Mouse (Mus musculus) liver, postnatal 0 days (tissue): ENCODE results near the gene Stk10. TPM values are rescaled to one million over a fixed set of nuclear protein-coding genes. Genes with fewer than 3 reads are reported as not detected.

Experiments used
- ATAC-seq: fragments of 200-750 bp; cut with Nextera tagmentation; 2 replicates; pipeline ENCODE4 v1.8.0; 2017; ENCODE audit warnings: mild to moderate bottlenecking, moderate library complexity
- DNase-seq: peaks from one replicate; pipeline ENCODE4 v3.0.0-alpha.2; 2016
- H3K27ac ChIP-seq: fragments of 300-500 bp; sonication (generic); 2 replicates; pipeline ENCODE4 v1.5.1; 2014; ENCODE audit warnings: antibody characterized with exemption, moderate library complexity, mild to moderate bottlenecking, low read depth
- H3K27me3 ChIP-seq: fragments of 300-500 bp; sonication (generic); 2 replicates; pipeline ENCODE4 v1.6.1; 2014; ENCODE audit warnings: low read length, control low read depth, mixed read lengths; ENCODE audit not compliant: insufficient read depth
- H3K36me3 ChIP-seq: fragments of 300-500 bp; sonication (generic); replicated peaks from 2 replicates; pipeline ENCODE4 v1.6.1; 2014; ENCODE audit warnings: mild to moderate bottlenecking, control low read depth, low read length, moderate library complexity, mixed read lengths; ENCODE audit not compliant: insufficient read depth
- H3K4me1 ChIP-seq: fragments of 300-500 bp; sonication (generic); 2 replicates; pipeline ENCODE4 v1.6.1; 2014; ENCODE audit warnings: antibody characterized with exemption, mild to moderate bottlenecking, control low read depth; ENCODE audit not compliant: insufficient read depth
- H3K4me2 ChIP-seq: fragments of 300-500 bp; sonication (generic); 2 replicates; pipeline ENCODE4 v1.6.1; 2014; ENCODE audit warnings: low read depth, mild to moderate bottlenecking, low read length, moderate library complexity, mixed read lengths
- H3K4me3 ChIP-seq: fragments of 300-500 bp; sonication (generic); 2 replicates; pipeline ENCODE4 v1.5.1; 2014; ENCODE audit warnings: low read depth, low read length
- H3K9ac ChIP-seq: fragments of 300-500 bp; sonication (generic); replicated peaks from 2 replicates; pipeline ENCODE4 v1.6.1; 2014; ENCODE audit warnings: mild to moderate bottlenecking, moderate library complexity
- H3K9me3 ChIP-seq: fragments of 300-500 bp; sonication (generic); 2 replicates; pipeline ENCODE4 v1.6.1; 2016; ENCODE audit warnings: mild to moderate bottlenecking, control low read depth, low read length, mixed read lengths
- CTCF ChIP-seq: sonication (generic); IDR thresholded peaks from 2 replicates; pipeline ENCODE4 v1.5.1; 2016; ENCODE audit warnings: antibody characterized with exemption, low read depth
- EP300 ChIP-seq: IDR thresholded peaks from 2 replicates; pipeline ENCODE4 v1.6.1; 2016; ENCODE audit warnings: antibody characterized with exemption, low read depth, mild to moderate bottlenecking
- WGBS: fragments of 180-500 bp; shearing (Covaris S2); extraction: QIAGEN DNeasy Blood & Tissue Kit; methylation state at CpG from one replicate; pipeline ENCODE4 v1.1.7; 2014; ENCODE audit not compliant: insufficient replicate concordance; 5-methylcytosine and 5-hydroxymethylcytosine counted together
- polyA plus RNA-seq: library from polyadenylated mRNA; unstranded; fragments of >200 nt; fragmentation: Nextera tagmentation; extraction: Ambion mirVana; gene quantifications from 2 replicates; pipeline ENCODE4 v1.2.1, GENCODE M21; 2015

Stk10 gene
- polyA plus RNA-seq, 1 experiment from 2014 or later, result 2.3 TPM

- no peak overlapping the region for H3K27ac ChIP-seq
- DNase-seq (no peak), ATAC-seq (no peak)
- no peak overlapping the region for H3K9ac ChIP-seq
- TF ChIP-seq CTCF, result no peak
- H3K36me3 ChIP-seq, result peaks cover 18% of the 10 kb centered on the region
- no peaks in the 10 kb centered on the region for H3K4me1 ChIP-seq
- 0 out of 2 replicates have a peak, but pooled peaks cover 3% of the 10 kb centered on the region for H3K9me3 ChIP-seq
- no peak overlapping the region for H3K4me3 ChIP-seq
- H3K27me3 ChIP-seq, result no peaks in the 10 kb centered on the region
- no peak overlapping the region for H3K4me2 ChIP-seq
- WGBS, result 80% methylated on average over 7 of the region's 7 CpGs
Measured at GRCm38 (mm10) chr11:32593081-32593480, 60.0 kb downstream of the Stk10 start.

- Histone ChIP-seq H3K27me3 (no peaks in the 10 kb centered on the region), H3K4me1 (no peaks in the 10 kb centered on the region), H3K4me3 (no peak overlapping the region), H3K9me3 (0 out of 2 replicates have a peak, but pooled peaks cover 3% of the 10 kb centered on the region), H3K9ac (no peak overlapping the region), H3K36me3 (peaks cover 15% of the 10 kb centered on the region), H3K4me2 (no peak overlapping the region), H3K27ac (no peak overlapping the region)
- no peak for DNase-seq
- no peak for ATAC-seq
- 88% methylated on average over 4 of the region's 4 CpGs for whole genome bisulfite sequencing
- peak; percentile 31 for TF ChIP-seq CTCF
- no peak for TF ChIP-seq EP300
Measured at GRCm38 (mm10) chr11:32594122-32594521, 61.0 kb downstream of the Stk10 start.

GRCm38 (mm10) chr11:32600371-32600770 lies 67.3 kb downstream of the Stk10 start:
- no peaks in the 10 kb centered on the region for H3K9me3 ChIP-seq
- no peak overlapping the region for H3K4me2 ChIP-seq
- no peak overlapping the region for H3K27ac ChIP-seq
- no peak overlapping the region for H3K9ac ChIP-seq
- H3K27me3 ChIP-seq, result no peaks in the 10 kb centered on the region
- 85% methylated on average over 6 of the region's 6 CpGs for WGBS
- TF ChIP-seq EP300 (no peak), CTCF (no peak)
- no peaks in the 10 kb centered on the region for H3K4me1 ChIP-seq
- peaks cover 21% of the 10 kb centered on the region for H3K36me3 ChIP-seq
- DNase-seq (no peak), ATAC-seq (no peak)
- H3K4me3 ChIP-seq, result no peak overlapping the region

DNA sequence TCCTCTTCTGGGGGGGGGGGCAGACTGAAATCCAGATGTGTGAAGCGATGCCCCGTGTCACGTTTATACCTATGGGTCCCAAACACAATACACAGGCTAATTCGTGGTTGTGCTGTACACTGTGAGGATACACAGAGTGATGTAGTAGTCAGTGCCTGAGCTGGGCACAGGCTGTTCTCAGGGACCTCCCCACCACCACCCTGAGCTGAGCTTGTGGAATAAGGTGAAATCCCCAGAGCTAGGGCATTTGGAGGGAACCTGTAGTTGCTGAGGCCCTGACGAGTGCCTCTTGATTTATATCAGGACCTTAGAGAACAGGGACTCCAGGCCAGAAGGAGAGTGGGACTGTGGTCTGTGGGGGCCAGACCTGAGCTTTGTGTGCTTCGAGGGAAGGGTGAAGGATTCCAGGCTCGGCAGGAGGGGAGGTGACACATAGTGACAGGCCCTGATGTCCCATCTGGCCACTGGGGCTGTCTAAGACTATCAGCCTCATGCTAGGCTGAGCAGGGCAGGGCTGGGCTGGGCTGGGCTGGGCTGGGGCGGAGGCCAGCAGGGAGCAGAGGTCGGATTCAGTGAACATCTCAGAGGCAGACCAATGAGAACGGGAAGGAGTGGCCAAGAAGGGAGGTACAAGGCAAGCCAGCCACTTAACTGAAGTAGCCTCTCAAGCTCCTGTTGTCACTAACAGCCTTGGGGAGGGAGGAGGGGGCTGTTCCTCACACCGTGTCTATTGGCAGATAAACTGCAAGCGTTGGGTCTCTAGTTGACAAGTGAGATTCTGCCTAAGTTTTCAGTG lies 68.6 kb downstream of the Stk10 start:
- Histone ChIP-seq H3K4me3 (no peak overlapping the region), H3K4me2 (no peak overlapping the region)

DNA sequence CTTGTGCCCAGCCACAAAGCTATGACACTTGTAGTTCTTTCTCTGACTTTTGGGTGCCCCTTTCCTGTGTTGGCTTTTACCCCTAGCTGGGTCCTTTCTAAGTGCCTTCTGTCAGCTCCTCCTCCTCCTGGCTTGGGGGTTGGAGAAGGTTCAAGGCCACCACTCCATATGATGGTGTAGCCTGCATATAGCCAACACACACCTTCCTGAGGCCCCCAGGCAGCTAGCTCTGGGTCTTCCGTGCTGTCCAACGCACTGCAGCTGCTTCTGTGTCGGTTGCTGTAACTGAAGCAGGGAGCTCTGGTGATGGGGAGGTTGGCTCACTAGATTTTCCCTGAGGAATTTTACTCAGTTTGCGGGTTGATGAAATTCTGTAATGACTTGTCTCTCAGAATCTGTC lies 71.6 kb downstream of the Stk10 start:
- no peak for TF ChIP-seq CTCF
- TF ChIP-seq EP300, result no peak

More for the DNA sequence above, 68.6 kb downstream of the Stk10 start:
- Histone ChIP-seq H3K9ac (no peak overlapping the region), H3K27ac (no peak overlapping the region), H3K36me3 (peaks cover 23% of the 10 kb centered on the region), H3K4me1 (no peaks in the 10 kb centered on the region), H3K9me3 (no peaks in the 10 kb centered on the region), H3K27me3 (no peaks in the 10 kb centered on the region)
- WGBS, result 59% methylated on average over 12 of the region's 12 CpGs
- no peak for TF ChIP-seq CTCF
- TF ChIP-seq EP300, result no peak
- ATAC-seq (no peak), DNase-seq (no peak)

DNA sequence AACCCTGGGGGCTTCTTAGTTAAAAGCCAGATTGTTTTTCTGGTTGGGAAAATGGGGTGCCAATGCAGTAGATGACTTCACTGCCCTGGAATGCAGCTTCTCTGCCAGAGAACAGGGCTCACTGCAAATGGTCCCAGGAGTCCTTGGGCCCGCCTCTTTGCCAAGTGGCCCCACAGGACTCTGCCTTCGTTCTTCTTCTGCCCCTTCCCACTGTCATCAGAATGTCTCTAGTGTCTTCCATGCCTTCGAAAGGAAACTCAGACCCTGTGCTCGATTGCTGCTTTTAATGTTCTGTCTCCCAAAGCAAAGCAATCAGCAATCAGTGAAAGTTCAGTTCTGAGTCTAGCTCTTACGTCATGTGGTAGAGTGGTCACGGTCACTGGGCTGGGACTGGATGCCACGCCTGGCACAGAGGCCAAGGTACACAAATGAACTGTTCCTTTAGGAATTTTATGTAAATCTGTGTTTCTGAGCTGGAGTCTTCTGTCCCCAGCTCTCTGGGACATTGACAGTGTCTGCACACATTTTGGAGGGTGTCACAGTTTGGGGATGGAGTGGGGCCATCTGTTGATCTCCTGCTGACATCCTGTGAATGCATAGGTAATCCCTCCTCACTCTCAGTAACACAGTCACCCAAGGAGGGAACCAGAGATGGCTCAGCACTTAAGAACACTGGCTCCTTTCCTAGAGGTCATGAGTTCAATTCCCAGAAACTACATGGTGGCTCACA lies 72.2 kb downstream of the Stk10 start:
- H3K9me3 ChIP-seq, result no peaks in the 10 kb centered on the region
- no peak; the same call in 1 of the 2 replicates for TF ChIP-seq EP300
- no peak for TF ChIP-seq CTCF
- peak overlapping the region; percentile 48; the same call in 1 of the 2 replicates for H3K27ac ChIP-seq
- H3K4me3 ChIP-seq, result no peak overlapping the region
- DNase-seq (peak; percentile 40), ATAC-seq (peak; percentile 93)
- peaks cover 15% of the 10 kb centered on the region for H3K36me3 ChIP-seq
- no peak overlapping the region for H3K9ac ChIP-seq
- no peaks in the 10 kb centered on the region for H3K27me3 ChIP-seq
- H3K4me2 ChIP-seq, result no peak overlapping the region
- 60% methylated on average over 7 of the region's 7 CpGs for WGBS
- H3K4me1 ChIP-seq, result no peaks in the 10 kb centered on the region

More for the DNA sequence above, 71.6 kb downstream of the Stk10 start:
- peaks cover 18% of the 10 kb centered on the region for H3K36me3 ChIP-seq
- H3K9ac ChIP-seq, result no peak overlapping the region
- H3K9me3 ChIP-seq, result no peaks in the 10 kb centered on the region
- H3K4me1 ChIP-seq, result no peaks in the 10 kb centered on the region
- DNase-seq (no peak), ATAC-seq (no peak)
- H3K4me3 ChIP-seq, result no peak overlapping the region
- H3K27me3 ChIP-seq, result no peaks in the 10 kb centered on the region
- H3K27ac ChIP-seq, result no peak overlapping the region
- WGBS, result 70% methylated on average over 4 of the region's 4 CpGs
- no peak overlapping the region for H3K4me2 ChIP-seq
